Mouse (Mus musculus): ENCODE data around the gene Ret.

DNA sequence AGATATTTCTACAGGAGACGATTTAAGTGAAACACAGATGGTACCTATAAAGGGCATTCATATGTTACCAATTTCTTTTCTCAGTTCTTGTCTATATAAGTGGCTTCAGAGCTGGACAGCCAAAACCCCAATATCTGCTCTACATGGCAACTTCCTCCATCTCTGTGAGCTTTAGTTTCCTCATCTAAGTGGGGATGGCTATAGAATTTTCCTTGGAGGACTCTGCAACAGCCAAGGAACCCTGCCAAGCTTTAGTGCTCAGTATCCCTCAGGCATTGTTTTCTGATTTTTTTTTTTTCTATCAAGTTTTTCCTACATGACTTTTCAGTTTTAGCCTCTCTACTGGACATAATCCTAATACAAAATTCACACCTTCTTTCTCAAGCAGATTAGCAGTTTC is 63.1 kb downstream of the Ret start:
- no peak for TF ChIP-seq CTCF (IDR thresholded peaks at IDR 0.05)
- no peak for TF ChIP-seq EP300 (IDR thresholded peaks at IDR 0.05)

Data from lung, postnatal 0 days (tissue).